Mouse (Mus musculus) midbrain, embryonic 16.5 days (tissue): ENCODE results near the gene Fgfr2. TPM values are rescaled to one million over a fixed set of nuclear protein-coding genes. Genes with fewer than 3 reads are reported as not detected.

Experiments used
- ATAC-seq: fragments of 200-750 bp; cut with Nextera tagmentation; 2 replicates; pipeline ENCODE4 v1.8.0; 2017; ENCODE audit warnings: moderate TSS enrichment
- H3K27ac ChIP-seq: fragments of 300-500 bp; sonication (generic); 2 replicates; pipeline ENCODE4 v1.5.1; 2014; ENCODE audit warnings: mild to moderate bottlenecking, low read length, mixed read lengths
- H3K27me3 ChIP-seq: fragments of 300-500 bp; sonication (generic); 2 replicates; pipeline ENCODE4 v1.6.1; 2014; ENCODE audit warnings: low read depth, low read length, mixed read lengths; ENCODE audit not compliant: control insufficient read depth, insufficient read depth
- H3K36me3 ChIP-seq: fragments of 300-500 bp; sonication (generic); 2 replicates; pipeline ENCODE4 v1.6.1; 2014; ENCODE audit warnings: mild to moderate bottlenecking, low read length, moderate library complexity, mixed read lengths; ENCODE audit not compliant: control insufficient read depth, insufficient read depth
- H3K4me1 ChIP-seq: fragments of 300-500 bp; sonication (generic); 2 replicates; pipeline ENCODE4 v1.6.1; 2014; ENCODE audit warnings: mild to moderate bottlenecking, low read length, mixed read lengths; ENCODE audit not compliant: control insufficient read depth, insufficient read depth
- H3K4me2 ChIP-seq: fragments of 300-500 bp; sonication (generic); 2 replicates; pipeline ENCODE4 v1.6.1; 2014; ENCODE audit warnings: mild to moderate bottlenecking, low read length, mixed read lengths
- H3K4me3 ChIP-seq: fragments of 300-500 bp; sonication (generic); 2 replicates; pipeline ENCODE4 v1.5.1; 2014; ENCODE audit warnings: low read depth, mild to moderate bottlenecking, low read length, moderate library complexity, mixed read lengths
- H3K9ac ChIP-seq: fragments of 300-500 bp; sonication (generic); 2 replicates; pipeline ENCODE4 v1.6.1; 2014; ENCODE audit warnings: low read depth, low read length, mixed read lengths
- H3K9me3 ChIP-seq: fragments of 300-500 bp; sonication (generic); replicated peaks from 2 replicates; pipeline ENCODE4 v1.6.1; 2014; ENCODE audit warnings: mild to moderate bottlenecking, low read length, mixed read lengths; ENCODE audit not compliant: control insufficient read depth, poor library complexity, severe bottlenecking
- WGBS: fragments of 180-500 bp; shearing (Covaris S2); extraction: QIAGEN DNeasy Blood & Tissue Kit; methylation state at CpG from one replicate; pipeline ENCODE4 v1.1.7; 2014; 5-methylcytosine and 5-hydroxymethylcytosine counted together
- polyA plus RNA-seq: library from polyadenylated mRNA; unstranded; fragments of >200 nt; fragmentation: Nextera tagmentation; extraction: Ambion mirVana; gene quantifications from 2 replicates; pipeline ENCODE4 v1.2.1, GENCODE M21; 2015

Fgfr2 gene
- polyA plus RNA-seq, 1 experiment from 2014 or later: 23.8 TPM

- Histone ChIP-seq H3K9me3 (no peaks in the 10 kb centered on the region), H3K4me3 (no peak overlapping the region), H3K4me2 (peak overlapping the region; percentile 11; the same call in 1 of the 2 replicates), H3K36me3 (no peaks in the 10 kb centered on the region), H3K27ac (peak overlapping the region; percentile 75), H3K4me1 (peaks cover 60% of the 10 kb centered on the region), H3K9ac (no peak overlapping the region), H3K27me3 (no peaks in the 10 kb centered on the region)
- 26% methylated on average over 4 of the region's 4 CpGs for WGBS
- ATAC-seq: no peak
Measured at GRCm38 (mm10) chr7:133011611-133012010, 111.5 kb downstream of the Fgfr2 start.

- H3K9me3 ChIP-seq: no peaks in the 10 kb centered on the region
- H3K4me3 ChIP-seq: no peak overlapping the region
- 16% methylated on average over 5 of the region's 5 CpGs for WGBS
- H3K27ac ChIP-seq: peak overlapping the region; percentile 75
- no peaks in the 10 kb centered on the region for H3K36me3 ChIP-seq
- peak; percentile 36; the same call in 1 of the 2 replicates for ATAC-seq
- peaks cover 60% of the 10 kb centered on the region for H3K4me1 ChIP-seq
- H3K4me2 ChIP-seq: peak overlapping the region; percentile 28
- H3K9ac ChIP-seq: no peak overlapping the region; the same call in 1 of the 2 replicates
- H3K27me3 ChIP-seq: no peaks in the 10 kb centered on the region
Measured at GRCm38 (mm10) chr7:133011191-133011590, 112.0 kb downstream of the Fgfr2 start.

- WGBS: 87% methylated on average over 3 of the region's 3 CpGs
- H3K4me1 ChIP-seq: peaks cover 56% of the 10 kb centered on the region
Measured at GRCm38 (mm10) chr7:133010477-133010876, 112.7 kb downstream of the Fgfr2 start.

GRCm38 (mm10) chr7:133009676-133010075 lies 113.5 kb downstream of the Fgfr2 start:
- H3K4me1 ChIP-seq: peaks cover 48% of the 10 kb centered on the region
- H3K9me3 ChIP-seq: no peaks in the 10 kb centered on the region
- H3K4me2 ChIP-seq: no peak overlapping the region
- no peak overlapping the region for H3K9ac ChIP-seq
- ATAC-seq: no peak
- no peaks in the 10 kb centered on the region for H3K36me3 ChIP-seq
- H3K4me3 ChIP-seq: no peak overlapping the region
- no peak overlapping the region for H3K27ac ChIP-seq
- 88% methylated on average over 8 of the region's 8 CpGs for WGBS
- H3K27me3 ChIP-seq: no peaks in the 10 kb centered on the region

More at GRCm38 (mm10) chr7:133010477-133010876, 112.7 kb downstream of the Fgfr2 start:
- Histone ChIP-seq H3K27me3 (no peaks in the 10 kb centered on the region), H3K36me3 (no peaks in the 10 kb centered on the region), H3K9ac (no peak overlapping the region), H3K27ac (peak overlapping the region; percentile 75; the same call in 1 of the 2 replicates), H3K4me2 (no peak overlapping the region), H3K9me3 (no peaks in the 10 kb centered on the region), H3K4me3 (no peak overlapping the region)
- no peak for ATAC-seq

GRCm38 (mm10) chr7:133008663-133009062 lies 114.5 kb downstream of the Fgfr2 start:
- H3K4me1 ChIP-seq: peaks cover 40% of the 10 kb centered on the region
- no peaks in the 10 kb centered on the region for H3K9me3 ChIP-seq
- H3K27me3 ChIP-seq: no peaks in the 10 kb centered on the region
- no peak overlapping the region for H3K4me3 ChIP-seq
- H3K27ac ChIP-seq: no peak overlapping the region
- ATAC-seq: no peak
- WGBS: 90% methylated on average over 4 of the region's 4 CpGs
- no peak overlapping the region for H3K4me2 ChIP-seq
- no peak overlapping the region for H3K9ac ChIP-seq
- H3K36me3 ChIP-seq: no peaks in the 10 kb centered on the region

GRCm38 (mm10) chr7:133007343-133007742 lies 115.8 kb downstream of the Fgfr2 start:
- no peak for ATAC-seq
- Histone ChIP-seq H3K36me3 (no peaks in the 10 kb centered on the region), H3K4me3 (no peak overlapping the region), H3K9me3 (no peaks in the 10 kb centered on the region), H3K9ac (no peak overlapping the region), H3K4me2 (no peak overlapping the region), H3K27ac (no peak overlapping the region), H3K4me1 (peaks cover 30% of the 10 kb centered on the region), H3K27me3 (no peaks in the 10 kb centered on the region)
- WGBS: 80% methylated on average over 11 of the region's 11 CpGs

GRCm38 (mm10) chr7:133005772-133006171 lies 117.4 kb downstream of the Fgfr2 start:
- H3K4me3 ChIP-seq: no peak overlapping the region
- H3K27ac ChIP-seq: no peak overlapping the region
- 85% methylated on average over 7 of the region's 7 CpGs for WGBS
- H3K9me3 ChIP-seq: no peaks in the 10 kb centered on the region
- no peaks in the 10 kb centered on the region for H3K36me3 ChIP-seq
- no peaks in the 10 kb centered on the region for H3K27me3 ChIP-seq
- no peak overlapping the region for H3K9ac ChIP-seq
- no peak for ATAC-seq
- H3K4me1 ChIP-seq: peaks cover 21% of the 10 kb centered on the region
- H3K4me2 ChIP-seq: no peak overlapping the region

- no peak overlapping the region for H3K4me2 ChIP-seq
- peaks cover 9% of the 10 kb centered on the region for H3K4me1 ChIP-seq
- no peak overlapping the region for H3K9ac ChIP-seq
- H3K9me3 ChIP-seq: no peaks in the 10 kb centered on the region
- ATAC-seq: no peak
- H3K27me3 ChIP-seq: no peaks in the 10 kb centered on the region
- no peak overlapping the region for H3K4me3 ChIP-seq
- H3K27ac ChIP-seq: no peak overlapping the region
- 30% methylated on average over 3 of the region's 3 CpGs for WGBS
- H3K36me3 ChIP-seq: peaks cover 7% of the 10 kb centered on the region
Measured at GRCm38 (mm10) chr7:133003421-133003820, 119.7 kb downstream of the Fgfr2 start.

- Histone ChIP-seq H3K36me3 (peaks cover 7% of the 10 kb centered on the region), H3K4me2 (no peak overlapping the region), H3K27me3 (no peaks in the 10 kb centered on the region), H3K27ac (peak overlapping the region; percentile 42; the same call in 1 of the 2 replicates), H3K4me3 (no peak overlapping the region), H3K4me1 (peaks cover 9% of the 10 kb centered on the region), H3K9ac (no peak overlapping the region), H3K9me3 (no peaks in the 10 kb centered on the region)
- no peak for ATAC-seq
- 79% methylated on average over 6 of the region's 6 CpGs for WGBS
Measured at GRCm38 (mm10) chr7:133002271-133002670, 120.9 kb downstream of the Fgfr2 start.
